Mouse (Mus musculus): ENCODE results near the gene Mybpc2.

The Mybpc2 gene

DNA sequence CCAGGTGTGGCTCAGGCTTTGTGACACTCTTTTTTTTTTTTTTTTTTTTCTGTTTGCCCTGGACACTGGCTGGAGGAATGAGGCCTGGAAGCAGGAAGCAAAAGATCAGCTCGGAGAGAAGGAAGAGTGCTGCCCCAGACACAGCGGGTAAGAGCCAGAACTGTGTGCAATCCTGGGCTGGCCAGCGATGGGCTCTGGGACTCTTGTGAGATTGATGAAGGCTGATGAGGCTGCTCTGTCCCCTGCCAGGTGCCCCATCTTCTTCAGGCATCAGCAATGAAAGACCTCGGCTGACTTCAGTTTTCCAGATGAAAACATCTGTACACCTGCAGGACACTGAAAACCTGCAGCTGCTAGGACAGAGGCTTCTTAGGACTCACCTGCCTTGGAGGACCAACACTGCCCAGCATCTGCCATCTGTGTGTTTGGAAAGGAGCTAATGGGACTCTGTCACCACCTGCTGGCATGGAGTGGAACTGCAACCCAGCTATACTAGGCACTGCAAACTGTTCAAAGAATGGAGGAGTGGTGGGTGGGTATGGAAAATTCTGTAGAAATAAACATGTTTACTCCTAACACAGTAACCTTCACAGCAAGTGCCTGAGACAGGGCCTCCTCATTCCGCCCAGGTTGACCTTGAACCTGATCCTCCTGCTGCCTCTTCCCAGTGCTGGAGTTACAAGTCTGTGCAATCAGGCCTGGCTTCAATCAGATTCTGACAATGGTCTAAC is 39.5 kb downstream of the Mybpc2 start:
- DNase-seq (ENCODE audit: low spot score): peak; percentile 68

DNA sequence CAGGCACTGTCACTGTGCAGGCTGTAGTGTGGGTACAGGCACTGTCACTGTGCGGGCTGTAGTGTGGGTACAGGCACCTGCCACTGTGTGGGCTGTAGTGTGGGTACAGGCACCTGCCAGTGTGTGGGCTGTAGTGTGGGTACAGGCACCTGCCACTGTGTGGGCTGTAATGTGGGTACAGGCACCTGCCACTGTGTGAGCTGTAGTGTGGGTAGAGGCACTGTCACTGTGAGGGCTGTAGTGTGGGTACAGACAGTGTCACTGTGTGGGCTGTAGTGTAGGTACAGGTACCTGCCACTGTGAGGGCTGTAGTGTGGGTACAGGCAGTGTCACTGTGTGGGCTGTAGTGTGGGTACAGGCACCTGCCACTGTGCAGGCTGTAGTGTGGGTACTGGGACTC is 40.3 kb downstream of the Mybpc2 start:
- DNase-seq (ENCODE audit: low spot score): no peak

DNA sequence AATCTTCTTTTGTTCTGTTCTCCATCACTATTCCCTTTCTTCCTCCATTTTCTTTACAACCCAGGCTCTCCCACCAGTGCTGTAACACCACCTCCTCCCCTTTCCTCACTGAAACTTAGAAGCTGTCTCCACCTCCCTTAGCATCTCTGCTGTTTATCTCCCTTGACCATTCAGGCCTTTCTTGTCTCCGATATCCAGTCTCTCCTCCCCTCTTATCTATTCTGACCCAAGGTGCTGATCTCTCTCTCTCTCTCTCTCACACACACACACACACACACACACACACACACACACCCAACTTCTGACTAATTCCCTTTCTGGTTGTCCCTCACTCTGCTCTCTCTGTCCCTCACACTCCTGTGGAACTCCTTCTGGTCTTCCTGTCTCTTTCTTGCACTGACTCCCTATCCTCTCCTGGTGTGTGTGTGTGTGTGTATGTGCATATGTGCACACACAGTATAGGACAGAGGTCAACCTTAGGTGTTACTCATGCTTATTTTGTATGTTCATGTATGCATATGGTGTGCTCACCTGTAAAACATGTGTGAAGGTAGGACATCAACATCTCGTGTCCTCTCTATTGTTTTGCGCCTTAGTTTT is 41.5 kb downstream of the Mybpc2 start:
- no peak for DNase-seq (ENCODE audit: low spot score)

DNA sequence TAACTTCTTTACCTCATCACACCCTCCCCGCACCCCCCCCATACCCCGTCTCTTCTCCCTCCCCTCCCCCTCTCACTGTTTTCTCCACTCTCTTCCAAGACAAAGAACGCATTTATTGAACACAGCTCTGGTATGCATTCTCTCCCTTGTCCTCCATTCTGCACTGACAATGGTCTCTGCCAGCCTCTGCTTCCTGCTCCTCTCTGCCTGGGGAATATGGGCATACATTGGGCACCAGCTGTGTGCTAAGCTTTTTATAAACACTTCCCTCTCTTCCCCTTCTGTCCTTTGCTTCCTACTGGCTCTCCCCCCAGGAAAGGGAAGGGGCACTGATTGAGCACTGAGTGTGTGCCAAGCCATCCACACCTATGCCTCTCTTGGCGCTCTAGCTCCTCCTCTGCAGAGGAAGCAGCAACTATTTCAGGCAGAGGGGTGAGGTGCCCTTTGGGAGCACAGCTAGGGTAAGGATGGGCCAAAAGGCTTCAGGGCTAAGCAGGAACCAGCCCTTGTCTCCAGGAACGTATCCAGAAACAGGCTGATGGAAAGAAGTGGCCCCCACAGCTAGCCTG is 49.3 kb downstream of the Mybpc2 start:
- DNase-seq (ENCODE audit: low spot score): no peak

DNA sequence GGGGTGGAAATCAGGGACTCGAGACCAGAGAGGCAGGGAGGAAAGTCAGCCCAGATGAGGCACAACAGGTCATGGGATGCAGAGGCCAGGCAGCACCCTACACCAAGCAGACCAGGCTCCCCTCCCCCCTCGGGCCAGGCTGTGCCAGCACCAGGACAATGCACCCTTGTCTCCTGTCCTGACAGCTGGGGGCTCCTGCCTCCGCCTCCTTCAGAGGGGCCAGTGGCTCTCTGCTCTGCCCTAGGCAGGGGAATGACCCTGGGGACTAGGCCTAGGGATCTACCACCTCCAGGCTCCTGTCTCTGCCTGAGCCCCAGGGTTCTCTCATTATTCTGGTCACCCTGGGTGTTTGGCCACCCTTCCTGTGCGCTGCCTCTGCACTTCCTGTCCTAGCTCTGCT is 50.0 kb downstream of the Mybpc2 start:
- no peak for DNase-seq (ENCODE audit: low spot score)

DNA sequence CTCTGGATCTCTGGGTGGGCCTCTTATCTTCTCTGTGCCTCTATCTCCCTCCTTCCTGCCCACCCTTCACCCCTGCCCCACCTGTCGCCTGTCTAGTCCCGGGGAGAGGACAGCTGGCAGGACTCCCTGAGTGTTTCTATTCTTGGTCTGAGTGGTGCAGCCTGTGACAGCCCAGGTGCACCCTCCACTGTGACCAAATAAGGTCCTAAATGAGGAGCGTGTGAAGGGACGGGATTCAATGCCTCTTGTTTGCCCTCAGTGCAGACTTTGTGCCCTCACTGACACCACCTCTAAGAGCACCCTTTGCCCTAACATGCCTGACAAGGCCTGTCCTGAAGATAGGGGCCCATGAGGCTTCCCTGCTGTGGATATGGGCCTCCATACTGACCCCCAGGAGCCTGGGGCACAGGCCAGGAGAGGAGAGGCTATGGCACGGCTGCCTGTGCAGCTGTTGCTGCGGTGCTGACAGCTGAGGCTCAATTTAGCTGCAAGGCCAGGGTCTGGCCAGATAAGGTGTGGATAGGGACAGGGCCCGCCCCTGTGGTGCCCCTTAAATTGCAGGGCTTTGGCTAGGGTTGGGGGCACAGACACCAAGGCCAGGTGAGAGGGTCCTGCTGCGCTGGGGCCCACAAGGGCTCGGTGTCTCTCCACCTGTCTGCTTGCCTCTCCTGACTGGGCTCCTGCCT is 51.4 kb downstream of the Mybpc2 start:
- DNase-seq (ENCODE audit: low spot score): no peak

DNA sequence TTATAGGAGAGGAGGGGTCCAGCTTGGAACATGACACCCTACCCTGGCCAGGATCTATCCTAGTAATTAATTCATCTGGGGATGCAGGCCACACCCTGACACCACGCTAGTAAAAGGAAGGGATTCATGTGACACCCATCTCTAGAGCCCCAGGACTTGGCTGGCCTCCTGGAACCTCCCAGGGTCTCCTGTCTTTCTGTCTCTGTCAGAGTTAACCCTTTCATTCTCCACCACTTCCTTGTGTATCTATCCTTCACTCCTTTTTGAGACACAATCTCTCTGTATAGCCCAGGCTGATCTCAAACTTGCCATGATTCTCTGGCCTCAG is 51.9 kb downstream of the Mybpc2 start:
- no peak for DNase-seq (ENCODE audit: low spot score)

DNA sequence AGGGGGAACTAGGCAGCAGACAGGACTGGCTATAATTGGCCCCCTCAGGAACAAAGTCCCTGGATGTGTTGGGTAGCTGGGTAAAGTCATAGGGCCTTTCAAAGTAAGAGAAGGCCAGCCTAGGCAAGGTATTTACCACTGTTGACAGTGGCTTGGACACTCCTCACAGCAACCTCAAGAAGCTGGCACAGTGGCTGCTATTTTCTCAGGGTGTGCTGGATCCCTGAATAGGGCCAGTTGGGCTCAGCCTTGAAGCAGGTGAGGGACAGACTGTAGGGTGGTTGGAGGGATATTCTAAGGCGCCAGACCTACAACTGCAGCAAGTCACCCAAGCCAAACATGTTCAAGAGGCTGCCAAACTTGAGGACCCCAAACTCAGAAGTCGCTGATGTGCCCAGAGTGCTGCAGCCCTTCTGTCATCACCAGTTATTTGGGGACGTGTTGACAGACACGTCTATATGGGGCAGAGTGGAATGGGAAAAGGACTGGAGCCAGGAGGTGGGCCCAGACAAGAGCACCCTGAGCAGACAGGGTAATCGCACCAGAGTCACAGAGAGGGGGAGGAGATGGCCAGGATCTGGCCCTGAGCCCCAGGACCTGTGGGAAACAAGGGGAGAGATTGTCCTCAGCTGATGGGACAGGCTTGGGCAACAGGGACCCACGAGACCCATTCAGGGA is 52.4 kb downstream of the Mybpc2 start:
- no peak for DNase-seq (ENCODE audit: low spot score)

DNA sequence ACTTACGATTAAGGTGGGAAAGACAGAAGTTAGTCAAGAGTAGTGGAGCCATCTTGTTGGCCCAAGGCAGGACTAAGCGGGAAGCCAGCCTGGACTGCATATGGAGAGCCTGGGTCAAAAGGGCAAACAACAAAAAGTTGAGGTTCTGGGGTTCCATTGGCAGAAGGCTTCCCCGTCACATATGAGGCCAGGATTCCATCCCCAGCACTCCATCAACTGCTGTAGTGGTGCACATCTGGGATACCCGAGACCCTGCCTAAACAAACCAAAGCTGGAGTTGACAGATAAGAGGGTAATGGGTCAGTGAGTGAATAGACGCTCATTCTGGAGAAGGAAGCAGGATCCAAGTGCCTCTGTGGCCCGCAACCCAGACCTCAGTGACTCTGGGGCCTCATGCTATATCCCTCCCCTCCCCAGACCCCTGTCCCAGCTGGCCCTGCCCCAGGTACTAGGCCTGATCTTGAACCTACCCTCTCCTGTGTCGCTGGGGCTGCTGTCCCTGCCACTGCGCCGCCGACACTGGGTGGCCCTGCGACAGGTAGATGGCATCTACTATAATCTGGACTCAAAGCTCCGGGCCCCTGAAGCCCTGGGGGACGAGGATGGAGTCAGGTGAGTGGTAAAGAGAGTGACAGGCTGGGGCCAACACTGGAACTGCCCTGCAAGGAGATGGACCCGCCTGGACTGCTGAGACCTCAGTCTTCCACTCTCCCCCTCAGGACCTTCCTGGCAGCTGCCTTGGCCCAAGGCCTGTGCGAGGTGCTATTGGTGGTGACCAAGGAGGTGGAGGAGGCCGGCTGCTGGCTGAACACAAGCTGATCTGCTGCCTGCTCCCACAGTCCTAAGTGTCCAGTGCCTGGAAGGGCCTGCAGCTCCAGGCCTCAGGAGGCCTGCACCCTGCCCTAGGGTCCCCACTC is 53.5 kb downstream of the Mybpc2 start:
- no peak for DNase-seq (ENCODE audit: low spot score)

DNA sequence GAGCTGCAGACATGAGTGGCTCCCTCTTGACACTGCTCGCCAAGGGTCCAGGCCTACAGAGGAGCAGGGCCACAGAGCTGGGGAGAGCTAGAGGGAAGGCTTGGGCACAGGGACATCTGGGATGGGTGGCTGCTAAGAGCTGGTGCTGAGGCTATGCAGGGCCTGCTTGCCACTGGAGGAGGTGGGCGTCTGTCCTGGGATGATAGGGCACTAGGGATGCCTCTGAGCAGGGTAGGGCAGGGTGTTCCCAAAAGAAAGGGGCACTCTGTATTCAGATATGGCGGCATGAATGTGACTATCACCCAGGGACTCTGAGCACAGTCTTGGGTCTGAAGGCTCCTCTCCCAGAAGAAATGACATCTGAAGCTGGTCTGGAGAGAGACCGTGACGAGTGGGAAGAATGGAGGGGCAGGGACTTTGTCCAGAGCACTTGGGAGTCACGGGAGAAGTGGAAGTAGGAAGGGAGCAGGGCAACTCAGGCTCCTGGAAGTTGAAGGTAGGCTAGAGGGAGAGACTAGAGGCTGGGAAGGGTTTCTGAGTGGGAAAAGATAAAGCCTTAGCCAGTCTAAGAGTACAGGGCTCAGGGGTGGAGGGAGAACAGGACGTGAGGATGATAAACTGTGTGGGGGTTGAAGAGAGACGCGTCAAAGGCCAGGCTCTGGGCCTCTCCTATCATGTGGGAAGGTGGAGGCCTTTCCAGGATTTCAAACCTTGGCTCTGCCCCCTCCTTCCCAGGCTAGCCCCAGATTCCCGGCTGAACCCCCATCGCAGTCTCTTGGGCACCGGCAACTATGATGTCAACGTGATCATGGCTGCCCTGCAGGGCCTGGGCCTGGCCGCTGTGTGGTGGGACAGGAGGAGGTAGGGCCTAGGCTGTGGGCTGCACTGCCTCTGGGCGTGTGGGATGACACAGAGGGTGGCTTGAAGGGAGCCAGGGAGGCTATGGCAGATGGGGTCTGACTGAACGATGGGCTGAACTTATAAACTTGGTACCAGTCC is 54.5 kb downstream of the Mybpc2 start:
- no peak for DNase-seq (ENCODE audit: low spot score)

DNA sequence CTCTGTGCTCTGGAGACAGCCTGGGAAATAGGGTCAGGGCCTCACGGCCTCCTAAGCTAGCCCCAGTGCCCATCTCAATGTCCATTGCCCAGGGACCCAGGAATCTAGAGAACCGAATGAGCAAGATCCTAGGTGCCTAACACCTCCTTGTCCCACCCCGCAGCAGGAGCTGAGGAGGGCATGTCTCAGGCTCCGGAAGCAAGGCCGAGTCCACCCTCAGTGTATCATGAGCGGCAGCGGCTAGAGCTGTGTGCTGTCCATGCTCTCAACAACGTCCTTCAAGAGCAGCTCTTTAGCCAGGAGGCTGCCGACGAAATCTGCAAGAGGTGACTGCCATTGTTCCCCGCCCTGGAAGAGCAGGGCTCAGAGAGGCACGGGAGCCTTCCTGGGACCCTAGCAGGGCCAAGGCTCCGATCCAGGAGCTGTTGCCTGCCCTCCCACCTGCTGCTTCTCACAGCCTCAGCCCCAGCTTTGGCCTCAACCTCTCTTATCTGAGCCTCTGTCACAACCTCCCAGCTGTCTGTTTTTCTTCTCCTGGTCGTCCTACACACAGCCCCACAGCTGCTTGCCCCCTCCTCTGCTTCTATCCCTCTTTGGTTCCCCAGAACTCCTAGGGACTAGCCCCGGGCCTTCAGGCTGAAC is 55.7 kb downstream of the Mybpc2 start:
- no peak for DNase-seq (ENCODE audit: low spot score)

DNA sequence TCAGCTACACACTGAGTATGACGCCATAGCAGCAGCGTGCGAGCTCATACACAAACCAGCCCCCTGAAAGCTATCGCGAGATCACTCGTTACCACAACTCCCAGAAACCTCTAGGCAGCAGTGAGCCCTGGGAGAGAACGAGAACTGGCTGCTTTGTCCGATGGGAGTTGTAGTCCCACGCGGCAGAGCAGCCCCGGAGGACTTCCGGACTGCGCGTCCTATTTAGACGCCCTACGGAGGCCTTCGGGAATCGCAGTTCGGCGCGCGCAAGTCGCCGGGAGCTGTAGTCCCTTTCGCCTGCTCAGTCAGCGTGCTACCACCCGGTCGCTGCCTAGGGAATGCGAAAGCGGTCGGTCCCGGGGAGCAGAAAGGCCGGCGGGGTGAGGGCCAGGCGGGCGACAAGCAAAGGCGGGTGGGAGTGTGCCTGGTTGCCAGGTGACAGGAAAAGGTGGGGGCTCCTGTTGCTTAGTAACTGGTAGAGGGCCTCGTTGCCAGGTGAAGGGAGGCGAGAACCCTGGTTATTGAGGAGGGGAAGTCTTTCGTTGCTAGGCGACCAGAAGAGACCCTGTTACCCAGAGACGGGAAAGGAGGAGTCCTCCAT is 56.5 kb downstream of the Mybpc2 start, which contains the start of gene Josd2:
Gene Josd2 (plus strand): TSS at position 170 of the 601 bp plus-strand sequence.
- peak; percentile 75 for DNase-seq (ENCODE audit: low spot score)

DNA sequence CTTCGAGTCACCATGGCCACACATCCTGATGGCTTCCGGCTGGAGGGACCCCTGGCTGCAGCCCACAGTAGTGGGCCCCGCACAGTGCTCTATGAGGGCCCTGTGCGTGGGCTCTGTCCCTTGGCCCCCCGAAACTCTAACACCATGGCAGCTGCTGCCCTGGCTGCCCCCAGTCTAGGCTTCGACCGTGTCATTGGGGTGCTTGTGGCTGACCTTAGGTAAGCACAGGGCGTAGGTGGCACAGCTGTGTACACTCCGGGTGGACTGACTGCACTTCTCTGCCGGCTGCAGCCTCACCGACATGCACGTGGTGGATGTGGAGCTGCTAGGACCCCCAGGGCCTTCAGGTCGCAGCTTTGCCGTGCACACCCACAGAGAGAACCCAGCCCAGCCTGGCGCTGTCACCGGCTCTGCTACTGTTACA is 57.6 kb downstream of the Mybpc2 start:
- DNase-seq (ENCODE audit: low spot score): no peak

DNA sequence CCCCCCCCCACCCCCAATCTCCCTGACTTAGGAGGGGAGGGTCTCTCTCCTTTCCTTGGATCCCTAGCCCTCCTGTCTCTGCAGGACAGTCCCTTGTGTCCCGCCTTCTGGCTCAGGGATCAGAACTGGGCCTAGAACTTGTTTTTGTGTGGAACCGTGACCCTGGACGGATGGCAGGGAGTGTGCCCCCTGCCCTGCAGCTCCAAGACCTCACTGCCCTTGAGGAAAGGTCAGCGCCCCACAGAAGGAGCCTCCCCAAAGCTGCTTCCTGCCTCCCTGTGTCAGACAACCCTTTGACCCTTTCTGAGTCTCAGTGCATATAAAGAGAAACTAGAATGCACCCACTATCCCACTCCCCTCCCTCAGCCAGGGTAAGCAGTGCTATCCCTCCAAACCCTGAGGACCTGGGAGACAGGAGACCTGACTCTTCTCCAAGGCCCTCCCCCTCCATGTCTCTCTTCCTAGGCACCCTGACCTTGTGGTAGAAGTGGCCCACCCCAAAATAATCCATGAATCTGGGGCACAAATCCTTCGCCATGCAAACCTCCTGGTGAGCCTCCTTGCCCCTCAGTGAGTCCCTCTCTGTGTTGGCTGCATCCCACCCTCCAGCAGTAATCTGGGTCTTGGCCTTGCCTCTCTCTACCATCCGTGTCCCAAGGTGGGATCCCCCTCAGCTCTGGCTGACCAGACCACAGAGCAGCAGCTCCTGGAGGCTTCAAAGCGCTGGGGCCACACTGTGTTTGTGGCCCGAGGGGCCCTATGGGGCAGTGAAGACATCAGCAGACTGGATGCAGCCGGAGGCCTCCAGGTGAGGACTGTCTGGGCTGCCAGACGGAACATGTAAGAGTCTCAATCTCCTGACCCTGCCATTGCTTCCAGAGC is 58.2 kb downstream of the Mybpc2 start:
- no peak for DNase-seq (ENCODE audit: low spot score)

DNA sequence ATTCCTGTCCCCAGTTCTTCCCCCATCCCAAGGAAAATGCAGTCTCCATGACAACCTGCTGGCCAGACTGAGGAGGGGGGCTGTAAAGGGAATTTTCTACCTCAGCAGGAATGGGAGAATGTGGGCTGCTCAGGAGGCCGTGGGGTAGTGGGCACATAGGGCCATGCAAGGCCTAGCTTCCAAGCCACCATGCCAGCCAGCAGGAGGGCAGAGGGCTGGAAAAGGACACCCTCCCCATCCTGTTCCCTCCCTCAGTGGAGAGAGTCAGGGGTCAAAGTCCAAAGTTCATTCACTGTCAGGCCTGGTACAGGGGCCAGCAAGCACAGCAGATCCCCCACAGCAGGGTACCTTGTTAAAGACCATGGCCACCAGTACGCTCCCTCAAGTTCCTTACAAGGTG is 59.3 kb downstream of the Mybpc2 start, which contains the start of gene Aspdh:
Gene Aspdh (plus strand): TSS at position 281 of the 400 bp plus-strand sequence.
- DNase-seq (ENCODE audit: low spot score): no peak

DNA sequence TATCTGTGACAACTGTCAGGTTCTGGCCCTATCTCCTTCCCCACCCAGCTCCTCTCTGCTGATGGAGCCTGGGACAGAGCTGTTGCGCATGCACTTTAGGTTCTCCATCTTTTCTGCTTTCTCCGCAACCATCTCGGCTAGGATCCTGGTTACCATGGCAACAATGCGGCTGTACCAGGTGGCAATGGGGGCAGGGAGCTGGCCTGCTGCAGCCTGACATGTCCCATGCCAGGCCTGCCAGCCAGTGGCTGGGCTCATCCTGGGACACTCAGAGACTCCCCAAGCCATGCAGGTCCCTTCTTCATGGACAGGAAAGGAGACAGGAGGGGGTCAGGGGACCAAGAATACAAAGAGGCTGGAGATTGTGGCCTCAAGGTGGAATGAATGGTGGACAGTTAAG is 59.9 kb downstream of the Mybpc2 start:
- DNase-seq (ENCODE audit: low spot score): no peak

DNA sequence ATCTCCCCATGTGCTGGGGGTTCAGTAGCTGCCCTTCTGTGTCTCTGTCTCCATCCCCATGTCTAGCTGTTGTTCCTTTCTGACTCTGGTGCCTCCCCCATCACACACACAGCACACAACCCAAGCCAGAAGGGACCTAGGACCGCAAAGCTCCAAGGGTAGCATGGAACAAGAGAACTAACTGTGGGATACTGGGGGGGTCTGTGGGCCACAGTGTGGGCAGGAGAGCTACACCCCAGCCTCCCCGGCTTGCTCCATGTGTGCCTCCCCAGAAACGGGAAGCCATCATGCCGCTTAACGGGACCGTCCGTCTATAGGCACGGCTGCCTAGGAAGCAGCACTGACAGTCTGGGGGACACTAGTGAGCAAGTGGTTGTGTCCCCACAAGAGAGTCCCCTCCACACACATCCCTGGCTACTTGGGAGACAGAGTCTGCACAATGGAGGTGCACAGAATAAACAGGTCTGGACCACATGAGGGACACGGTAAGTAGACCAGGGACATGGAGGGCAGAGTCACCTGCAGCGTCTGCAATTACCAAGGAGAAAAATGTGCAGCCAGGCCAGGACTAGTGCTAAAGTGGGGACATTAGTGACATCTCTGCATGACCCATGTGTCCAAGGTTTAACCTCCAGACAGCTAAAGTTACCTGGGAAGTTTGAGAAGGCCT is 60.8 kb downstream of the Mybpc2 start:
- no peak for DNase-seq (ENCODE audit: low spot score)

DNA sequence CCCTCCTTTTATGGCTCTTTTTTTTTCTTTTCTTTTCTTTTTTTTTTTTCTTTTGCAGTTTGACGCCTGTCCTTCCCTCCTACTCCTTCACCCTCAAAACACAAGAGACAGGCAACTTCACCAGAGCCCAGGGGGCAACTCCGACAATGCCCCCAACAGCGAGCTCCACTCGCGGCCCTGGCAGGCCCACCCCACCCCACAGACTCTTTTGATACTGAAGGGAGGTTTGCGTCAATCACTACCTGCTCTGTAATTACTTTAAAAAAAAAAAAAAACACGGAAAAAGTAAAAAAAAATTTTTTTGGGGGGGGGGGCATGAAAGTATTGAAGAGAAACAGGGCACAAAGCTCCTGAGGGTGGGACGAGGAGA is 61.4 kb downstream of the Mybpc2 start:
- DNase-seq (ENCODE audit: low spot score): no peak

All from urinary bladder, postnatal 25 days (tissue).